Mouse (Mus musculus): Measurements from ENCODE around the gene Ppt2. TPM values are rescaled to one million over a fixed set of nuclear protein-coding genes. Genes with fewer than 3 reads are reported as not detected.

Gene Ppt2
- polyA plus RNA-seq, 1 experiment from 2014 or later, result 23.4 TPM

- Histone ChIP-seq H3K27me3 (ENCODE audit: control insufficient read depth, insufficient read depth, low read length) (no peaks in the 10 kb centered on the region; the same call in 1 of the 2 replicates), H3K4me1 (ENCODE audit: control insufficient read depth, insufficient read depth, low read length) (no peaks in the 10 kb centered on the region), H3K9me3 (ENCODE audit: control insufficient read depth, low read length) (0 out of 2 replicates have a peak, but pooled peaks cover 2% of the 10 kb centered on the region), H3K4me2 (ENCODE audit: low read length) (no peak overlapping the region), H3K27ac (replicated peaks; ENCODE audit: low read depth, low read length) (no peak overlapping the region), H3K4me3 (replicated peaks; ENCODE audit: low read depth, low read length) (no peak overlapping the region), H3K36me3 (ENCODE audit: control insufficient read depth, insufficient read depth, low read length) (no peaks in the 10 kb centered on the region), H3K9ac (replicated peaks; ENCODE audit: low read length) (no peak overlapping the region)
- no peak for DNase-seq
- ATAC-seq (ENCODE audit: low FRiP score, low TSS enrichment), result no peak
- WGBS, result 62% methylated on average over 4 of the region's 4 CpGs
Measured at GRCm38 (mm10) chr17:34569919-34570318, 58.4 kb downstream of the Ppt2 start.

GRCm38 (mm10) chr17:34568421-34568820 lies 59.9 kb downstream of the Ppt2 start:
- Histone ChIP-seq H3K27me3 (ENCODE audit: control insufficient read depth, insufficient read depth, low read length) (no peaks in the 10 kb centered on the region; the same call in 1 of the 2 replicates), H3K27ac (replicated peaks; ENCODE audit: low read depth, low read length) (no peak overlapping the region), H3K4me3 (replicated peaks; ENCODE audit: low read depth, low read length) (no peak overlapping the region), H3K36me3 (ENCODE audit: control insufficient read depth, insufficient read depth, low read length) (no peaks in the 10 kb centered on the region), H3K9ac (replicated peaks; ENCODE audit: low read length) (no peak overlapping the region), H3K9me3 (ENCODE audit: control insufficient read depth, low read length) (0 out of 2 replicates have a peak, but pooled peaks cover 2% of the 10 kb centered on the region), H3K4me2 (ENCODE audit: low read length) (no peak overlapping the region), H3K4me1 (ENCODE audit: control insufficient read depth, insufficient read depth, low read length) (no peaks in the 10 kb centered on the region)
- DNase-seq (no peak), ATAC-seq (ENCODE audit: low FRiP score, low TSS enrichment) (no peak)
- 77% methylated on average over 13 of the region's 13 CpGs for WGBS

- no peaks in the 10 kb centered on the region; the same call in 1 of the 2 replicates for H3K27me3 ChIP-seq (ENCODE audit: control insufficient read depth, insufficient read depth, low read length)
- 76% methylated on average over 9 of the region's 9 CpGs for WGBS
- H3K36me3 ChIP-seq (ENCODE audit: control insufficient read depth, insufficient read depth, low read length), result no peaks in the 10 kb centered on the region
- no peak overlapping the region for H3K9ac ChIP-seq (replicated peaks; ENCODE audit: low read length)
- ATAC-seq (ENCODE audit: low FRiP score, low TSS enrichment) (no peak), DNase-seq (no peak)
- H3K4me1 ChIP-seq (ENCODE audit: control insufficient read depth, insufficient read depth, low read length), result no peaks in the 10 kb centered on the region
- no peak overlapping the region for H3K4me2 ChIP-seq (ENCODE audit: low read length)
- no peak overlapping the region for H3K4me3 ChIP-seq (replicated peaks; ENCODE audit: low read depth, low read length)
- no peak overlapping the region for H3K27ac ChIP-seq (replicated peaks; ENCODE audit: low read depth, low read length)
- H3K9me3 ChIP-seq (ENCODE audit: control insufficient read depth, low read length), result 0 out of 2 replicates have a peak, but pooled peaks cover 2% of the 10 kb centered on the region
Measured at GRCm38 (mm10) chr17:34567311-34567710, 61.0 kb downstream of the Ppt2 start.

Other genes starting within 250 kb of the Ppt2 start
- gene BC051142, start 229.7 kb downstream of the Ppt2 start, polyA plus RNA-seq (2014; fragmentation: Nextera tagmentation; extraction: Ambion mirVana), result 5.8 and 6.2 TPM in 2 replicates
- not detected in 2 replicates for gene Btnl4, start 151.2 kb downstream of the Ppt2 start, polyA plus RNA-seq (2014; fragmentation: Nextera tagmentation; extraction: Ambion mirVana)
- not detected in 2 replicates for gene Btnl6, start 111.2 kb downstream of the Ppt2 start, polyA plus RNA-seq (2014; fragmentation: Nextera tagmentation; extraction: Ambion mirVana)
- 9.9 and 10.3 TPM in 2 replicates for gene Notch4, start 64.2 kb downstream of the Ppt2 start, polyA plus RNA-seq (2014; fragmentation: Nextera tagmentation; extraction: Ambion mirVana)
- 2.3 and 4.3 TPM in 2 replicates for gene Gpsm3, start 38.7 kb downstream of the Ppt2 start, polyA plus RNA-seq (2014; fragmentation: Nextera tagmentation; extraction: Ambion mirVana)
- gene Pbx2, start 37.2 kb downstream of the Ppt2 start, polyA plus RNA-seq (2014; fragmentation: Nextera tagmentation; extraction: Ambion mirVana), result 12.8 and 13.5 TPM in 2 replicates
- gene Ager, start 30.6 kb downstream of the Ppt2 start, polyA plus RNA-seq (2014; fragmentation: Nextera tagmentation; extraction: Ambion mirVana), result 1.2 and 1.4 TPM in 2 replicates
- 223 and 269 TPM in 2 replicates for gene Rnf5, start 24.8 kb downstream of the Ppt2 start, polyA plus RNA-seq (2014; fragmentation: Nextera tagmentation; extraction: Ambion mirVana)
- gene Agpat1, start 24.2 kb downstream of the Ppt2 start, polyA plus RNA-seq (2014; fragmentation: Nextera tagmentation; extraction: Ambion mirVana), result 122 and 123 TPM in 2 replicates
- gene Egfl8, start 12.5 kb downstream of the Ppt2 start, polyA plus RNA-seq (2014; fragmentation: Nextera tagmentation; extraction: Ambion mirVana), result 6.7 and 9.5 TPM in 2 replicates
- 12.4 and 13.6 TPM in 2 replicates for gene Prrt1, start 1.0 kb upstream of the Ppt2 start, polyA plus RNA-seq (2014; fragmentation: Nextera tagmentation; extraction: Ambion mirVana)
- gene Fkbpl, start 16.3 kb upstream of the Ppt2 start, polyA plus RNA-seq (2014; fragmentation: Nextera tagmentation; extraction: Ambion mirVana), result 11.2 and 14.5 TPM in 2 replicates
- 97.1 TPM in 2 replicates for gene Atf6b, start 18.6 kb upstream of the Ppt2 start, polyA plus RNA-seq (2014; fragmentation: Nextera tagmentation; extraction: Ambion mirVana)
- gene Tnxb, start 42.0 kb upstream of the Ppt2 start, polyA plus RNA-seq (2014; fragmentation: Nextera tagmentation; extraction: Ambion mirVana), result 0.13 and 0.24 TPM in 2 replicates
- 0.09 TPM in 1 of 2 replicates, not detected in the other for gene C4b, start 115.4 kb upstream of the Ppt2 start, polyA plus RNA-seq (2014; fragmentation: Nextera tagmentation; extraction: Ambion mirVana)
- gene Cyp21a1, start 176.1 kb upstream of the Ppt2 start, polyA plus RNA-seq (2014; fragmentation: Nextera tagmentation; extraction: Ambion mirVana), result not detected in 2 replicates
- 32.1 and 39.3 TPM in 2 replicates for gene Stk19, start 208.4 kb upstream of the Ppt2 start, polyA plus RNA-seq (2014; fragmentation: Nextera tagmentation; extraction: Ambion mirVana)
- gene Dxo, start 208.5 kb upstream of the Ppt2 start, polyA plus RNA-seq (2014; fragmentation: Nextera tagmentation; extraction: Ambion mirVana), result 66.6 and 68.6 TPM in 2 replicates
- 47.7 and 55.5 TPM in 2 replicates for gene Skiv2l, start 221.7 kb upstream of the Ppt2 start, polyA plus RNA-seq (2014; fragmentation: Nextera tagmentation; extraction: Ambion mirVana)
- 75.5 and 85.3 TPM in 2 replicates for gene Nelfe, start 221.9 kb upstream of the Ppt2 start, polyA plus RNA-seq (2014; fragmentation: Nextera tagmentation; extraction: Ambion mirVana)
- 1.8 and 3.0 TPM in 2 replicates for gene Cfb, start 234.0 kb upstream of the Ppt2 start, polyA plus RNA-seq (2014; fragmentation: Nextera tagmentation; extraction: Ambion mirVana)